ENCODE assay signal across 11 mouse cellular contexts in genomic region chr9:31243306-31243938, GRCm38 (mm10). TPM values are rescaled to one million over a fixed set of nuclear protein-coding genes. Genes with fewer than 3 reads are reported as not detected.
DNase-seq lines count a peak whose midpoint lies in the region; ATAC-seq lines count a peak whose summit lies in the region.
"Had no signal": no experiment of that assay in that cellular context is flagged by ENCODE, and none has a peak within 500 bp of the region (broad histone marks: within the 10 kb centered on the region; RNA-seq: fewer than 3 reads in every experiment).

No protein-coding gene starts in this region.

- peak; percentile 7 for DNase-seq in lung, postnatal 14 days
- no peak for DNase-seq in lung, adult 18-20 months
- DNase-seq in B cell, adult 2 months, result peak; percentile 48 to 57
- DNase-seq in T-cell, adult 2 months (ENCODE audit: low spot score), result peak; percentile 7
- DNase-seq in testis, postnatal 10 days (ENCODE audit: low spot score), result no peak
- DNase-seq in testis, postnatal 14 days (ENCODE audit: low spot score), result no peak
- no peak for DNase-seq in cerebellum, adult 9-11 months
- DNase-seq: forebrain, postnatal 0 days; heart, adult 18-20 months; liver had no signal

- ATAC-seq in hematopoietic stem cell, adult 5-6 weeks (replicated peaks in 1 of 2; ENCODE audit: insufficient read depth in 1 of 2, low FRiP score in 2 of 2, low TSS enrichment in 1 of 2, low read depth in 1 of 2, poor library complexity in 2 of 2, severe bottlenecking in 2 of 2), result peak; percentile 88 to 94
- ATAC-seq: forebrain, postnatal 0 days had no signal

RNA-seq across cellular contexts. Expression of gene Aplp2, which starts 31.8 kb away (rescaled TPM):
- total RNA-seq in hematopoietic stem cell, adult 5-6 weeks (2017), result 81.2 and 168 TPM in 2 replicates

RNA-seq across cellular contexts. Expression of gene Prdm10, which starts 36.9 kb away (rescaled TPM):
- total RNA-seq in hematopoietic stem cell, adult 5-6 weeks (2017), result 9.8 and 10.8 TPM in 2 replicates

Comparison
In these comparisons a context has a peak if more than half of its experiments do, and no peak if none do; other contexts are left out.
1. DNase-seq: peak in lung, postnatal 14 days (single experiment), B cell, adult 2 months (2 of 2) and T-cell, adult 2 months (single experiment); none in lung, adult 18-20 months (0 of 2), testis, postnatal 10 days (single experiment), testis, postnatal 14 days (single experiment) and cerebellum, adult 9-11 months (single experiment).